Mouse (Mus musculus): ENCODE data around the gene Itih5.
A peak's percentile ranks its signal among the peaks of the same experiment; 100 is the strongest.

The Itih5 gene

DNA sequence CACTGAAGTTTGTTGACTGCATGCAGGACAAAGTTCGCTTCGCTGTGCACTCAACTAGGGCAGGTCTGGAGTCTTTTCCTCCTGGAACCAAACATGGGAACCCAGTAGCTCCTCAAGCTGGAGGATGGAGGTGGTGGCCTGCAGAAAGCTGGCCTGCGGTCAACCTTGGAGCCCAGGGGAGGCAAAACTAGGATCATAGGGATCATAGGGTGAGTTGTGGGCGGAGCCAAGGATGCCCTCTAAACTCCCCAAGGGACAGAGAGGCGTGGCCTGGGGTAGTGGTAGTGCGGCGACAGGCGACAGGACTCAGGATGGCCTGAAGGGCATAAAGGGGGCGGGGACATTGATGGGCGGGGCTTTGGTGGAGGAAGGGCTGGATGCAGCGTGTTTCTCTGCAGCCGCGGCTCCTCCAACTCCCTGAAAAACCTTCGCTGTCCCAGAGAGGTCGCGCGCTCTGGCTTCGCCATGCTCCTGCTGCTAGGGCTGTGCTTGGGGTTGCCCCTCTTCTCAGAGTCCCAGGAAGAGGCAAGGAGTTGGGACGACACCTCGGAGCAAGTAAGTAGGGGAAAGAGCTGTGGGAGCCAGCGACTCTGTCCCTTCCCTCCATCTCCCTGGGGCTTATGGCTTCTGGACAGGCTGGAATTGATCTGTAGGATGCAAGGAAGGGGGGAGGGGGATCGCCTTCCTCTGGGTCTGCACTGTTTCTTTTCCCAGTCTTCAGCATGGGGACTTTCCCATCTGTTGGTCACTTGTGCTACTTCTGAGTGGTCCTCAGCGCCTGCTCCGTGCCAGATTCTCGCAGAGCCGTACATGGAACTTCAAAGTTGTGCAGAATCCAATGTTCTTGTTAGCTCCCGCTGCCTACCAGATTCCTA is at the start of gene Itih5:
TSS of gene Itih5 (plus strand) at position 371 of the 875 bp plus-strand sequence.
- DNase-seq (ENCODE audit: extremely low spot score, low read depth, low spot score) = no peak

DNA sequence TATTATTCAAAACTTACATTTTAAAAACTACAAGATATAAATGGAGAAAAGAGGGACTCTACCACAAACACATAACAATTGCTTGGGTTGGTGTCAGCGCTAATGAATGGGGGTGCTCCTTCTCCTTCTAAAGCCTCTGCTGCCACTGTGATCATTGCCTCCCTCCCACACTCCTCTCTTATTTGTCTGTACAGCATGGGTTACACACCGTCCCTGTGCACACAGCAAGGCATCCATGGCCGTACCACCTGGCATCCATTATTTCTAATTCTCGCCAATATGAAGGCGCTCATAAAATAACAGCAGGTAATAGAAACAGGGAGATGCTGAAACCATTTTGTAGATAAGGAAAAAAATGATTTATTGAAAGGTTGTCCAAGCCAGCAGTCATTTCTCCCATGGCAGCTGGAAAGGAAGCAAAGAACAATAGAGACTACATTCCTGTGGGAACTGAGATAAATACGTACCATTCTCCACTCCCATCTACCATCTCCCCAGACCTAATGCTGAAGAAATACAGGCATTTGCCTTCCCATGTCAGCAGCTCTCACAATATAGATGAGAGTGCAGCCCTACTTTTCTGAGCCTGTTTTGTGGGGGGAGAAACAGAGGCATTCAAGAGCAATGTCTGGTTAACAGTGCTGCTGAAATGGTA is 44.7 kb upstream of the Itih5 start:
- no peak for DNase-seq (ENCODE audit: extremely low spot score, low read depth, low spot score)

DNA sequence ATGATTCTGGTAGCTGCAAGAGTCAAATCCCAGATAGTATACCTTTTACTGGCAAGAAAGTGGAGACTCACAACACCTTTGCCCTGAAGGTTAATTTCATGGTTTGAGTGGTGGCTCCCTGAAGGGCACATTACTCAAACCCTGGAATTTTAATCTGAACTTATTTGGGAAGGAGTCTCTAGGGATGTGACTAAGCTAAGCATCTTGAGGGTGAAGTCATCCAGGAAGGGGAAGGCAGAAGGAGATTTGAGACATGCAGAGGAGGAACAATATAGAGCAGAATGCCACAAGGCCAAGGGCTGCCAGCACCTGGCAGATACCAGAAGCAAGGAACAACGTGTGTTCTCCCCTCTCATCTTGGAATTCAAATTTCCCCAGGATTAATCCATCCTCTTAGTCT is 34.6 kb upstream of the Itih5 start:
- DNase-seq (ENCODE audit: extremely low spot score, low read depth, low spot score) = no peak

DNA sequence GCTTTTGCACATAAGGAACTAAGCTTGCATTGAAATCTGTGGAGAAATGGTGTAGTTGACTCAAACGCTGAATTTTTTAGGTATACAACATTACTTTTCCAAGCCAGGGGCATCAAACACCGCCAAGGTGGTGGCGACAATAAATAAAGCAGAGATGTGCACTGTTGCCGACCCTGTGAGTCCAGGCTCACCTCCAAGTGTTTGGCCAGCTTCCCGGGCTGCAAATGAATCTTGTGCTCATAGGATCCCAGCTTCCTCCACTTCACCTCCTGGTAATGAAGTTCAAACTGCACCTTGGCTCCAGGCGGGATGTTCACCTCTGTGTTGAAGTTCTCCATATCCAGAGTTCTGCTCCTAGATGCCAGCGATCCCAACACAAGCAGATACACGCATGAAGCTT is 34.1 kb upstream of the Itih5 start:
- DNase-seq (ENCODE audit: extremely low spot score, low read depth, low spot score) = no peak

DNA sequence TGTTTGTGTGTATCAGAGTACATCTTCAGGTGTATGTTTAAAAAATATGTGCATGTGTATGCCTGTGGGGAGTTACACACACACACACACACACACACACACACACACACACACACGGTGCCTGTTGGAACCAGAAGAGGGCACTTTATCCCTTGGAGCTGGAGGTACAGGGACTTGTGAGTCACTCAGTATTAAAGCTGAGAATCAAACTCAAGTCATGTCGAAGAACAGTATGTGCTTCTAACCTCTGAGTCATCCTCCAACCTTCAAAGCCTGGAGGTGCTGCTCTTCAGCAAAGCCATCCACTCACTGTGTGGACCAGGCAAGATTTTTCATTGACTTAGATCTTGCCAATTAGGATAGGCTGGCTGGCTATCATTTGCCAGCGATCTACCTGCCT is 31.5 kb upstream of the Itih5 start:
- no peak for DNase-seq (ENCODE audit: extremely low spot score, low read depth, low spot score)

DNA sequence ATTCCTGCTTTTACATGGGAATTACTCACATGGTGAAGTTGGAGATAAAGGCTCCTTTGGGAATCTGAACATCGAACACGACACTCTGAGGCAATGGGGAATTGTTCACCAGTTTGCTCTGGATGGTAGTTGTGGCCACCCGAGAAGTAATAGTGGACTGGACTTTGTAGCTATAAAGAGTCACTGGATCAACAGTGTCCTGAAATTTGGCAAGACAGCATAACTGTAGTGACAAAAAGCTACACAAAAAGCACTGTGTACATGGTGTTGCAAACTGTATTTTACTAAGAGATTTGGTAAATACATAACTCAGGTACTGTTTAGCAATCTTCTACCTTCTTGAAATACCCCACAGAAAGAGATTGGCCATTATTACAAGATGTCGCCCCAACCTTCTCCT is 27.2 kb upstream of the Itih5 start:
- DNase-seq (ENCODE audit: extremely low spot score, low read depth, low spot score) = no peak

DNA sequence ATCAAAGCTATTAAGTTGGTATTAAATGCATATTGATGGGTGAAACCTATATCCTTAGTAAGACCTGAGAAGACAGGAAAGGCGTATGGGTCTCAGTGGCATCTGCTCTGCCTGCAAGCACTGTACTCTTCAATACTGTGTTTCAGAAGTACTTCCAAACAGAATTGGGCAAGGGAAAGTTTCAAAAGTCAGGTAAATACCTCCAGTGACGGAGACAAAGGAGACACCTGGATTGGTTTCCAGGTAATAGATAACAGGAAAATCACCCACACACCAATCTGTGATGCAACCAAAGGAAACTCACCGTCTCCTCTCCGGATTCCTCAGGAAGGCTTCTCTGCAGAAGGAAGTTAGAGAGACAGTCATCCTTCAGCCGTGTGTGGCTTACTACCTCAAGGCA is 25.9 kb upstream of the Itih5 start:
- DNase-seq (ENCODE audit: extremely low spot score, low read depth, low spot score) = no peak

DNA sequence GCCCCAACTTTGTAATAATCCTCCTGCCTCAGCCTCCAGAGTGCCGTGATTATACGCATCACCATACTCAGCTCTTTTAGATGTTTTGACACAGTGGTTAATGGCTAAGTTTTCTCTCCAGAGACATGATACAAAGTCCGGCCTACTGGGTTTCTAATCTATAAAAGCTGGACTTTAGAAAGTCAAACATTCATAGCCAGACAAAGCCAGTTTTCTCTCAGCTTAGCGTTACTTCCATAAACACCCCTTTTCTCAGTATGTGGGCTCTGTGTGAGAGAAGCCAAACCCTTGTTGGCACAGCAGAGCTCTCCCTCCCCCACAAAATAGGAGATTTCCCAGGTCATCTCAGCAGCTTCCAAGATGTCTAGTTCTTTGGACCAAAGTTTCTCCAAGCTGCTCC is 24.8 kb upstream of the Itih5 start:
- no peak for DNase-seq (ENCODE audit: extremely low spot score, low read depth, low spot score)

DNA sequence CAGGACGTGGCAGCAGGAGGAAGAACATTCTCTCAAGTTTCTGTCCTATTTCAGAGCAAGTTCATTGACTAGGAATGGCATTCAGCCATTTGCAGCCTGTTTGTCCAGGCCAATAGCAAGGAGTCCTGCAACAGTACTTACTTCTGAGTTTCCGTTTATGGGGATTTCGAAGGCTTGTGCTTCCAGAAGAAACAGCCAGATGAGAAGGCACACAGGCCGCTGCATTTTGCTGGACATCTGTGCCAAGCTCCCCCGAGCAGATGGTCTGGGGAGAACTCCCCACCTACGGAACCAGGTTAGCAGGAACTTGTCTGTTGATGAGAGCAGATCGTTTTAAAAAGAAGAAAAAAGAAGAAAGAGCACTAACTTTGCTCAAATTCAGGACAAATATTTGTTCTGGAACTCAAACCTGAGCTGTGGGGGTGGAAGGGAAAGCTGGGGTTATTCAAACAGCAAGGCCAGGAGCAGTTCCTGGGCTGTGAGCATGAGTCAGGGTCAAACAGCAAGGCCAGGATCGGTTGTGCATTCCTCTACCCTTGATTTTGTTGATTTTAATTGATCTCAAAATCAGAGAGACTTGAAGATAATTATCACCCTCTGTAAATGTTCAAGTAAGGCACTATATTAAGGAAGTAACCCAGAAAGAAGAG is 22.9 kb upstream of the Itih5 start:
- DNase-seq (ENCODE audit: extremely low spot score, low read depth, low spot score) = no peak

DNA sequence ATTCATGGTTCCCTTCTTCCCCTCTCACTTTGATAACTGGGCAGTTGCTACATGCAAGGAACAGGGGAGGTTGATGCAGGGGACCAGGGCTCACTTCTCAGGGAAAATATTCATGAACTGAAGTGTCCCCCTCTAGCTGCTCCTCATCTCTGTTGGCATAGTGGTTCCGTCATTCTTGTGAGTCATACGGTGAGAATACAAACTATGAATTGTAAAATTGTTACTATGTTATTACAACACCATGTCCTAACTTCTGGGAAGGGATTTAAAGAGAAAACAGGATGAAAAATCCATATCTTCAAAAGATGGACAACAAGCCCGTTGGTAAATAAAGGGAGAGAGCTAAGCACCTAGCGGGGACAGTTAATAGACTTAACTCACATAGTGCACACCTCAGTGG is 22.1 kb upstream of the Itih5 start, which contains the start of gene Itih2:
TSS of gene Itih2 (minus strand) at position 101 of the 400 bp plus-strand sequence.
- no peak for DNase-seq (ENCODE audit: extremely low spot score, low read depth, low spot score)

DNA sequence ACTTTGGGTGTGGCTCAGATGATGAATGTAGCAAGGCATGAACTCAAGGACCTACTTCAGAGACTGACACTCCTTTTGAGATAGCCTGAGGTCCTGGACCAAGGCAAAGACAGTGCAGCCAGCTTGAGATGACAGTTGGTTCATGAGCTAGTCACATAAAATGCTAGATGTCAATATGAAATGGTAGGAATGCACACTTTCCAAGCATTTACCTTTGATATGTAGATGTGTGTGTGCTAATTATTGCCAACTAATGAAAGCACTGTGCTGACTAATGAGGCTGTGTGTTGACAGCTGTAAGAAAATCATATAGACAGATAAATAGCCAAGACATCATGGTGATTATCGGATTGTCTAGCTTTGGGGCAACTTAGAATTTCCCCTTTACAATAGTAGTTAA is 21.2 kb upstream of the Itih5 start:
- DNase-seq (ENCODE audit: extremely low spot score, low read depth, low spot score) = no peak

DNA sequence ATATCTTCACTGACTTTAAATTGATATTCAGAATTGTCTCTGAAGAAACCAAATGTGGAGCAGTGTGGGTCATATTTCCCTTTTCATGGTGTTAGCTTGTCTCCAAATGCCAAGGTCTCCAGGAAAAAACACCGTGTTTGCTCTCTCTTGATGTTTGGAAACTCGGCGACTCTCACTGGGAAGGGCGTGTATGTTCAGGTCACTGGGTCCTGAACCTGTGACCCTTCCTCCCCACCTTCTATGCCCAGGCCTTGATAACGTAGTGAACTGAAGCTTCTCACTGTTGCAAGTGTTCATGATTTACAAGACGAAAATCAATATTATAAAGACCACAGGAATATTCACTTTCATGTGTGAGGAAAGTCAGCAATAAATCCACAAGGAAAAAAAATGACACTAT is 19.4 kb upstream of the Itih5 start:
- no peak for DNase-seq (ENCODE audit: extremely low spot score, low read depth, low spot score)

DNA sequence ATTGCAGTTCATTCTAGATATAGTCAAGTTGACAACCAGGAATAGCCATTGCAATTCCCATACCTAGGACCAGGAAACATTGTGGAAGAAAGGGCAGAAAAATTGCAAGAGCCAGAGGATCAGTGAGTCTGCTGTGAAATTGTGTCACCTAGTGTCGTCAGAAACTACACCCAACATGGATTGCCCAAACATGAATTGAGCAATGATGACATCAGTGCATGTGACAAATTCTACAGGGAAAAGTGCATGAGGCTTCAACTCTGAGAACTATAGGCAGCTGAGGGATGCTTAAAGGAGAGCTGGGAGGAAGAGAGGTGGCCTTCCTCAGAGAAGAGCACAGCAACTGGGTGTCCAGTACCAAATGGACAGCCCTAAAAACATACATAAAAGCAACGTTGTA is 16.1 kb upstream of the Itih5 start:
- no peak for DNase-seq (ENCODE audit: extremely low spot score, low read depth, low spot score)

DNA sequence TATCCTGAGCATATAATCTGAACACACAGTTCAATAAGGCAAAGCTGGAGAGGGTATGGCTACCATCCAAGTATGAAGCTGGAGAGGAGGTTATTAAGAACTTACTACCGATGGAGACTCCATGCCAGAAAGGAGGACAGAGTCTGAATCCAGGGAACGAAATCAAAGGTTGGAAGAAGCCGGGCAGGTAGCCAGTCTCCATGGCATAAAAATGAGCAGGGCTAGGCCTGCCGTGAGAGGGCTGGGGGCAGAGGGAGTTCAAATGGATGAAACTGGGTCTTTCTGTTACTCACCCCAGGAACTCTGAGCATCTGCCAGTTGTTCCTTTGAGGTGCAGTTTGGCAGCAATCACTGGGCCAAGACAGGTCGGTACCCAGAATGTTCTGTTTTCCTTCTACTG is 12.9 kb upstream of the Itih5 start:
- DNase-seq (ENCODE audit: extremely low spot score, low read depth, low spot score) = no peak

DNA sequence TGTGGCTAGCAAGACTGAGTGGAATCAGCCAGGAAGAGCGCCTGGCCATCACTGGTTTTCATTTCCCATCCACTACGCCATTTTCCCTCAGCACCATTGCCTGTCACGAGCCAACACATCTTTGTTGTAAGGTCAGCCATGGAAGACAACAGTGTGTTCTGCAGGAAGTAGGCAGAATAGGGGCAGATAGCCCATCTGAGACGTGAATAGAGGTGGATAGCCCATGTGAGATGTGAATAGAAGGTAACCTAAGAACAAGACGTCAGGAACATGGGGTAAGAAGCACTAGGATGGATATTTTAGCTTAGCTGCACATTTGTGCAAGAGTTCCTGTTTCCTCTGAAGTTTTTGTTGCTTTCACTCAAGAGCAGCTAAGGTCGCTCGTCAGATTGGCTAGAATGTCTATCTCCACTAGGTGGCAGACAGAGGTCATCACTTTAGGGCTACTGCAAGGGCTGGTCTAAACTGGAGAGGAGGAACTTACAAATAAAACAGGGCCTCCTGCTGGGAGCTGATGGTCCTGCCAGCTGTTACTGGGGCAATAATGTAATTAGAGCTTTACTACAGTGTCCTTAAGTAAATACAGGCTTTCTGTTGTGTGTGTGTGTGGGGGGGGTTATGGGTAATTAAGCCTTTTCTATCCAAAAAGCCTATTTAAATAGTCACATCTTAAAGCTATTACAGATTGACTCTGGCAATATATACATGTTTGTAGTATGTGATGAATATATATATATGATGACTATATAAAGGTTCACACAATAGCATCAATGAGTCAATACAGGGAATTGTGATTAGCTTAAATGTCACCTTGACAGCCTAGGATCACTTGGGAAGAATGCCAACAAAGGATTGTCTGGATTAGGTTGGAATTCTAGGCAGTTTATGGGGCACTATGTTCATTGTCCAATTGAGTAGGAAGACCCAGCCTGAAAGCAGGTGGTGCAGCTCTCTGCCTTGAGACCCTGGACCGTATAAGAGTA is 10.6 kb upstream of the Itih5 start:
- DNase-seq (ENCODE audit: extremely low spot score, low read depth, low spot score) = peak; percentile 76

DNA sequence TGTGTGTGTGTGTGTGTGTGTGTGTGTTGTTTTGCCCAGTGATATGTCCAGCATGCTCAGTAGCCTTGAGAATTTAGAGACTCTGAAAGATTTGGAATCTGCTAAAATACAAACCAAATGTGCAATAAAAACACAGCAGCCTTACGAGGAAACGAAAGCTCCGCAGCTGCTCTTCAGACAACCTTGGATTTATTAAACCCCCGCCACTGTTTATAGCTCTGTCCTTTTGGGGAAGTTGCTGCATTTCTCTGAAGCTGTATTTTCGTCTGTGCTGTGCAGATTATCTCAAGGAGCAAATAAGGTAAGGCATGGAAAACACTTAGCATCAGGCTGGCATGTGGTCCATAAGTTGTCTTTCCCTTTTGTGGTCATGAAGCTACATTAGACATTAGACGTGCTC is 7.9 kb upstream of the Itih5 start:
- DNase-seq (ENCODE audit: extremely low spot score, low read depth, low spot score) = no peak

DNA sequence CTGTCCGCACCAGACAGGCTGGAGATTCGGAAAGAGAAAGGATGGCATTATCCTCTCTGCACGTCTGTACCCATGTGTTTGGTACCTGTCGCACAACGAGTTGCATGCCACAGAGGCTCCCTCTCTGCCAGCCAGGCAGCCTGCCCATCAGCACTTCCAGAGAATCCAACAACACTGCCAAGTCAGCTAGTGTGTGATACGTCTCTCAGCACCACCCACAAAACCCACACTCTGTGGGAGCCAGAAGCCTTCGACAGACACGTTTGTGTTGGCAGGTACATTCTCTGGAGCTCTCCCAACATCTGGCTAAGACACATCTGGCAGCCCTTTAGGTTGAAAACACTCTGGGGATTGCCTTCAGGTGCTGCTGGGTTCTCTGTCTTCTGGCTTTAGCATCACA is 6.2 kb upstream of the Itih5 start:
- no peak for DNase-seq (ENCODE audit: extremely low spot score, low read depth, low spot score)

DNA sequence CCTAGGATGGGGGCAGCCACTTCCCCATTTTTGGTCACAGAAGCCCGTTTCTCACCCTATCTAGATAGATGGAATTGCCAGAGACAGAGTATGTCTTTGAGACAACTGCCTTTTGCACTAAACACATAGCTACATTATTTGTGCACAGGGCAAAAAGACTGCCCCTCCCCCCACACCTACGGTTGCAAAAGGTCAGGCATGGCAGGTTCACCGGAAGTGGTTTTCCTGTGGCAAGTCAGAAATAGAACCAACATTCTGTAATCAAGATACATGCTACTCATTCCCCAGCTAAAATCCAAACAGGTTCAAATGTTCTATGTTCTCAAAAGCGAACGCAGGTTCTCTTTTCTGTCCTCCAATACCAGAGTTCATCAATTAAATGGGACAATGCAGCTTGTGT is 781 bp upstream of the Itih5 start:
- no peak for DNase-seq (ENCODE audit: extremely low spot score, low read depth, low spot score)

DNA sequence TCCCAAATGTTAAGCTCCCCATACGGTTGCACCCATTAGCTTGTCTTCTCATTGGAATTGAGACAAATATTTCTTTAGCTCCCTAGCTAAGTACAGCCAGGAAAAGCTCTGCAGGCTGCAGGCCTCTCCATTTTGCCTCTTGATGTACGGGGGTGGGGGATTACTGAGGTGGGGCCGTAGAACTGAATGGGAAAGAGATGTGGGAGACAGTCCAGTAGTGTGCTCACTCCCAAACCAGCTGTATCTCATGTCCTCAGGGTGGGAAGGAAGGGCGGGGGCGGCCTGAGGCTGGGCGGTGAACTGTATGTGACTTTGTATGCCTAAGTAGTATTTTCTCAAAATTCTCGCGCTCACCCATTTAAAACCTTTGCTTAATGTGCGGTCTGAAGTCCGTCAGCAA is 3.8 kb downstream of the Itih5 start:
- no peak for DNase-seq (ENCODE audit: extremely low spot score, low read depth, low spot score)

DNA sequence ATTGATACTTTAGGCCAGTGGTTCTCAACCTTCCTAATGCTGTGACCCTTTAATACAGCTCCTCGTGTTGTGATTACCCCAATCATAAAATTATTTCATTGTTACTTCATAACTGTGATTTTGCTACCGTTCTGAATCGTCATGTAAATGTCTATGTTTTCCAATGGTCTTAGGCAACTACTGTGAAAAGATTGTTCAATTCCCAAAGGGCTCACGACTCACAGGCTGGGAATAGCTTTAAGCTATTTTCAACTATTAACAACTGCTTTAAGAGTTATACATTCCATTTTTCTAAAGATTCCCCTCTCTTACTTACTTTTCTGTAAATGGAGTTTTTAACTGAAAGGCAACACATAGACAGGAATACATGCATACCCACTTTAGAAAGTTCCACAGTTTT is 8.6 kb downstream of the Itih5 start:
- DNase-seq (ENCODE audit: extremely low spot score, low read depth, low spot score) = no peak

DNA sequence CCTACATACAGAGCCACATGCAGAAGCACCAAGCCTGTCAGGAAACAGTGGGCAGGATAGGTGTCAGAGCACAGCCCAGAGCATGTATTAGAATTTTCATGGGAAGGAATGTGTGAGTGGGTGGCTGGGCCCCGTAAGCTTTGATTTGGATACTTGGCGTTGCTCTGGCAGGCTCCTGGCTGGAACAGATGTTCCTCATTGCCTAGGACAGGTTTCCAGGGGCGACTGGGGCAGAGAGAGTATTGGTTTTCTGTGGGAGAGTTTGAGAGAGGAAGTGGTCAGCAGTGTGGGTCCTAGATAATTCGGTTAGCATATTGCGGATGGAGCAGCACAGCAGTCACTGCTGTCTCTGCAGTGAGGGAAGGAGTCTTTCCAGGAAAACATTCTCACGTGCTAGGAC is 13.3 kb downstream of the Itih5 start:
- DNase-seq (ENCODE audit: extremely low spot score, low read depth, low spot score) = no peak

Data from hindlimb bud, embryonic 11.5 days (tissue).